Mouse (Mus musculus) kidney, adult 8-10 months (tissue): Measurements from ENCODE around the gene Smyd3.

Experiments used
- DNase-seq, 2 experiments: peaks; one replicate each; pipeline ENCODE4 v3.0.0; 2022

Gene Smyd3

DNA sequence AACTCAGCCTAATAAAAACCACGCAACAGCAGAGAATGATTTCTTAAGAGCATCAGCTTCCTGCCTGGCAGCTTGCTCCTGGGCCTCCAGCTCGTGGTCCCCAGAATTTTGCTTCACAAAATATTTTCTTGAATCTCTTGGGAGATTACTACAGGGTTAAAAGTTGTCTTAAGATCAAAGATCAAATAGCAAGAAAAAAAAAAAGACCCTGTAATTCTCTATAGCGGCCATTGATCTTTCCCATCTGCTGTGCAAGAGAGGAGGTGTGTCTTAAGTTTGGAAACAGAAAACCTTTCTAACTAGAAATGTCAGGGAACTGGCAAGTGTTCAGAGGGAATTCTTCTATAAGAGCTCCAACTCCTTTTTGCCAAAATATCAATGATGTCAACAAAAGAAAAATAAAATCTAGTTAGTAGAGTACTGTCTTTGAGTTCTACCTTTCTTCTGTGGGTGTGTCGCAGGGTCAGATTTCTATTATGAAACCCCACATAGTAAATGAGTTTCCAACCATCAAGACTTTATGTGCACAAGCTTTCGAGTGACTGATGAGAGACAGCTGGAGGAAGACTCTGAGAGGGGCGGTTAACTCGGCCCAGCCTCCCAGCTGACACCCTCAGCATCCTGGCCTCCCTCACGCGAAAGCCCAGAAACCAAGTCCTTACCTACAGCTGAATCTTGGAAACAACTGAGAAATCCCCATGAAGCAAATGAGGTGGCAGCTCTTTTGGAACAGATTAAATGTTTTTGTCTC, 59.4 kb downstream of the Smyd3 start:
- DNase-seq: peak in 1 of 2 experiments; percentile 5

DNA sequence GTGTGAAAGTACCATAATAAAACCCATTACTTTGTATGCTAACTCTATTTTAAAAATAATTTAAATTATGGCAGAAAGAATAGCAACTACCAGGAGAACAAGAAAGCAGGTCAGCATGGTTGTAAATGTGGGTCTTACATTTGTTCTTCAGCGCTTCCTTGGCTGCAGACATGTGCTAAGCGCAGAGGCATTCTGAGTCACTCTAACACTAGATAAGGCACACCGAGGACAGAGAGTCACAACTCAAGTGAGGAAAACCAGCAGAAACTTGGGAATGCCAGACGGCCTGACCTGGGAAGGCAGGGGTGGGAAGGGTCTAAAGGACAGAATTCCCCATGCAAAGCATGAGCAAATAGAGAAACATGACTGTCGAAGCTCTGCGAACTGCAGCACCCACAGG, 63.2 kb downstream of the Smyd3 start:
- DNase-seq: no peak

- peak in 1 of 2 experiments; percentile 11 for DNase-seq
Observed at GRCm38 (mm10) chr1:179451211-179451610, 66.6 kb downstream of the Smyd3 start.

- DNase-seq: no peak
Observed at GRCm38 (mm10) chr1:179446845-179447212, 71.0 kb downstream of the Smyd3 start.

DNA sequence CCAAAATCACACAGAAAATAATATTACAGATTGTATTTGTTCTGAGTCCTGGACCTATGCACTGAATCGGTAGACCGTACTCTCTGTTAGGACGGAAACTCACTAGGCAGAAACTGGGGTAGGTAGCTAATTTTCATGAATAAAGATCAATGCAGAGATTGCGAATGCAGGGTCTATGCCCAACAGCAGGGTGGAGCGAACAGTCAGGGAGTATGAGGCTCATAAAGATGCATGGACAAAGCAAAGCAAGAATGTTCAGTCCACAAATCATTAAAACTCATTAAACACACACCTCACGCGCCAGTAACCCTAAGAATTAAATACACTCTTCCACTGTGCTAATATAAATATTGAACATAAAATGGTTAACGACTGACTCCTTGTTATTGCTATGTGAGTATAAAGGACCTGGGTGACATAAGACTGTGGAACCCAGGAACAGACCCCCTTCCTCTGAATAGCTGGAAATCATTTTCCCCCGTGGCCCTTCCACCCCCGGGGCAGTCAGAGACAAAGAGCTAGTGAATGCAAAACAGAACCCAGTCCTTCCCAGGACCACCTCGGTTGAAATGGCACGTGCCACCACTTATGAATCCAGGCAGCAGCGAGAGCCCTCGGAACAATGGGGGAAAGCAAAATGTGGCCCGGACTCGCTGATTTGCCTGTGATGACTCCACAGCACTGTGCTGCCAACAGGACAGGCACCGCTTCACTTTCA, 71.6 kb downstream of the Smyd3 start:
- DNase-seq: no peak

- no peak for DNase-seq
Observed at GRCm38 (mm10) chr1:179443835-179444234, 74.0 kb downstream of the Smyd3 start.

GRCm38 (mm10) chr1:179443423-179443822, 74.4 kb downstream of the Smyd3 start:
- no peak for DNase-seq

DNA sequence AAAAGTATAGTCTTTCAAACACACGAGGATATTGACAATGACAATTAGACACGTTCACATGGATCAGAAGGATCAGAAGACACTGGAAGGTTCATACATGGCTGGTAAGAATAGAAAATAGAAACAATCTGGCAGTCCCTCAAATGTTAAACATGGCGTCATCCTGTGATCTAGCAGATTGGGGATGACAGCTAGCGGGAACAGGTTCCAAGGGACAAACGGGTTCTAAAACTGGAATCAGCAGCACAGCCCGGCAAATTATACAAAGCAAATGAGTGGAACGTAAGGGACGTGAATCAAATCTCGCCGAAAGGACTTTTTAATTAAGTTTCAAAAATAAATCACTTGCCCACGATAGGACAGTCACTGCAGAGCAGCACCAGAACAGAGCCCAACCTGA, 81.2 kb downstream of the Smyd3 start:
- no peak for DNase-seq

GRCm38 (mm10) chr1:179434443-179435260, 83.2 kb downstream of the Smyd3 start:
- DNase-seq: no peak

DNA sequence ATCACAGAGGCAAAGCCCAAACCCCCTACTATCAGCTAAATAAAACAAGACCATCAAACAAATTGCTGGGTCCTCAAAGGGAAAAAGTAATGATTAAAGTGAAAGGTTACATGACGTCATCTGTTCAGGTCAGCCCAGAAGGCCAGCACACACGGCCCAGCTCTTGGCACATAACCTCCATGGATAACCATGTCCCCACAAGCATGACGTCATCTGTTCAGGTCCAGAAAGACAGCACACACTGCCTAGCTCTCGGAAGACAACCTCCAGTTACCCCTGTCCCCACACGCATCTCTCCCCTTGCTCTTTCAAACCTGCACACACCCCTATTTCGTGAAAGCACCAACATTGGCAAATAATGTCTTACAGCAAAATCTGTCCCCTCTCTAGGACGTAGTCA, 84.0 kb downstream of the Smyd3 start:
- DNase-seq: no peak

DNA sequence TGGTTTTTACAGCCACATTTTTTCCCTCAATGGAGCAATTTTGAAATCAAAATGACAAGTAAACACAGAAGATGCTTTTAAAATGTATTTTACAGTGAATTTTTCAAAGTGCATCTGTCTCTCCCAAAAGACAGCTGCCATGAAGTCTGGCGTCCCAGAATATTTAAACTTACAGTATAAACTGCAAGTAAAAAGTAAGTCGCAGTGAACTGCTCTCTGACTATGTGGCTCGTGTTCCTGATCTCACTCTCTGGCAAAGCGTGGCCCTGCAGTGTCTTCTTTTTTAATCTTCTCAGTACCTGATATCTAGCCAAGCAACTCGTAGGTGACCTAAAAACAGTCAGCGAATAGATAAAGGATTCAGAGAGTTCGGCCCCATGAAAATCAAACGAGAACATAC, 84.5 kb downstream of the Smyd3 start:
- DNase-seq: no peak

GRCm38 (mm10) chr1:179430077-179430476, 87.8 kb downstream of the Smyd3 start:
- DNase-seq: no peak

GRCm38 (mm10) chr1:179424879-179425472, 92.9 kb downstream of the Smyd3 start:
- DNase-seq: no peak

- DNase-seq: no peak
Observed at GRCm38 (mm10) chr1:179419091-179419490, 98.8 kb downstream of the Smyd3 start.

- no peak for DNase-seq
Observed at GRCm38 (mm10) chr1:179408086-179408485, 109.8 kb downstream of the Smyd3 start.

- no peak for DNase-seq
Observed at GRCm38 (mm10) chr1:179400835-179401234, 117.0 kb downstream of the Smyd3 start.

GRCm38 (mm10) chr1:179398639-179399038, 119.2 kb downstream of the Smyd3 start:
- no peak for DNase-seq

DNA sequence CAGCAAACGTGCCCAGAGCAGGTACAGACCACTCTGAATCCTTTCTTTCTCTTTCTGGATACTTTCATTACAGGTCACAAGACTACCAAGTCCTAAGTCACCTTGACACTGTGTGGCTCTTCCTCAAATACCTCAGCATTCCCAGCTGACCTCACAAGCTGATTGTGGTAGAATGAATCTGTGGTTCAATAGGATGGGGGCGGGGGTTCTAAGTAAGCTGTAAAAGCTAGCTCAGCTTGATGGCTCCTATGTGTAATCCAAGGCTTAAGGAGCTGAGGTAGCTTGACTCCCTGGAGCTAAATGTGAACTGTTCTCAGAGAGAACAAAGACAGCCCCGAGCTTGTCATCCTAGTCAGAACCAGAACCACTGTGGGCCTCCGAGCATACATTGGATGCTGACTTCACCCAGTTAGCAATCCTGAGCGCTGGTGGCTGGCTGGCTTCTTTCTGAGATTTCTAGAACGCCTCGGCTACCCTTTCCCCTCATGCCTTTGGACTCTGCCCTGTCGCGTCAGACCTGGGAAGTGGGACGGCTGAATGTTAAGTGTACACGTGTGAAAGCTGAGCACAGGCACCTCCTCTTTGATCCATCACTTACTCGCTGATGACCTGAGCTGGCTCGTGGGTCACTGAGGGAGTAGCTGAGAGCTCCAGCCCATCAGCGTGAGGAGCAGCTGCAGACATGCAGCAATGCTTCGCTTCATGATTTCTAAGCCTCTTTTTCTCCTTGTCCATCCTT, 131.4 kb downstream of the Smyd3 start:
- DNase-seq: peak; percentile 6 to 11

- DNase-seq: no peak
Observed at GRCm38 (mm10) chr1:179385691-179386090, 132.2 kb downstream of the Smyd3 start.

GRCm38 (mm10) chr1:179384296-179384695, 133.5 kb downstream of the Smyd3 start:
- no peak for DNase-seq

- no peak for DNase-seq
Observed at GRCm38 (mm10) chr1:179378102-179378501, 139.7 kb downstream of the Smyd3 start.

DNA sequence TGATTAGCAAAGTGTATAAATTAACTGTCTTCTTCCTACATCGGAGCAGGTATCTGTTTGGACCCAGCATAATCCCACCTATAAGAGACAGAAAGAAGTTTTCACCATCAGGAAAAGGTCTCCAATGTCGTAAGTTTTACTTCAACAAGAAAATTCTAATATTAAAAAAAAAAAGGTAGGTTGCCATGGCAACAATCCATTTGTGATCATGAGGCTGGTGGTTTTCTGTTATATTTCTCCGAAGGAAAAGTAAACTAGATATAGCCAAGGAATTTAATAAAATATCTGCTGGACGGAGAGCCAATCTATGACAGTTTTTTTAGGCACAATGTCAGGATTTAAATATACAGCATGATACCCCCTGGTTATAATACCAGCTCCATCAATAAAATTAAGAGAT, 142.9 kb downstream of the Smyd3 start:
- DNase-seq: no peak
